27 mouse cellular contexts compared by ENCODE assay signal in the genomic region with DNA sequence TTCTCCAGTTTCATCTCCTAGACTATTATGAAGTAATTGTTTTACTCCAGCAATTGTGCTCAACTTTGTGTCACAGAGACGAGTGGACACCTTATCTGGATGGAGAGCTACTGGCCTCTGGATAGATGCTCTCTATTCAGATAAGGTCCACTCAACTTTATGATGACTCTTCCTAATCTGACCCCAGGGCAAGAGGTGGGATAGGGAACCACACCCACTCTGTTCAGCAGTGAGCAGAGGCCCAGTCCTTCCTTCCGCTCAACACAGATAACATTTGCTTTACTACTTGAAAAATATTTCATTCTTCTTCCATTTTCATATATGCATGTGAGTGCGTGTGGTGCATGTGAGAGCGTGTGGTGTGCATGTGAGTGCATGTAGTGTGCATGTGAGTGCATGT. TPM values are rescaled to one million over a fixed set of nuclear protein-coding genes. Genes with fewer than 3 reads are reported as not detected.
DNase-seq lines count a peak whose midpoint lies in the region; ATAC-seq lines count a peak whose summit lies in the region.
"Had no signal": no experiment of that assay in that cellular context is flagged by ENCODE, and none has a peak within 500 bp of the region (broad histone marks: within the 10 kb centered on the region; RNA-seq: fewer than 3 reads in every experiment).

No protein-coding gene starts in this region.

- ATAC-seq in intestine, embryonic 15.5 days: 0 out of 2 replicates have a peak, but pooled peaks have one; percentile 41
- no peak for ATAC-seq in intestine, embryonic 16.5 days
- no peak for ATAC-seq in megakaryocyte, adult 5-6 weeks (ENCODE audit: poor library complexity, severe bottlenecking)
- ATAC-seq: activated CD4-positive, CD25-positive, alpha-beta regulatory T cell, adult 4 months; forebrain, embryonic 15.5 days had no signal

- no peak overlapping the region for H3K27ac ChIP-seq in intestine, embryonic 15.5 days
- no peak overlapping the region for H3K27ac ChIP-seq in intestine, embryonic 16.5 days (ENCODE audit: low read length)
- H3K27ac ChIP-seq in macrophage: peak overlapping the region; percentile 96
- H3K27ac ChIP-seq: embryonic facial prominence, embryonic 12.5 days; embryonic facial prominence, embryonic 15.5 days; forebrain, embryonic 12.5 days; forebrain, embryonic 15.5 days; heart, adult 2 months; heart, embryonic 10.5 days; heart, embryonic 13.5 days; hindbrain, embryonic 14.5 days had no signal

- H3K36me3 ChIP-seq in intestine, embryonic 15.5 days: no peaks in the 10 kb centered on the region
- no peaks in the 10 kb centered on the region for H3K36me3 ChIP-seq in intestine, embryonic 16.5 days (ENCODE audit: control insufficient read depth, insufficient read depth, low read length)
- no peaks in the 10 kb centered on the region for H3K36me3 ChIP-seq in megakaryocyte, embryonic 14.5 days (replicated peaks; ENCODE audit: low read length)
- no peaks in the 10 kb centered on the region for H3K36me3 ChIP-seq in macrophage (ENCODE audit: inconsistent target)
- H3K36me3 ChIP-seq: embryonic facial prominence, embryonic 12.5 days; embryonic facial prominence, embryonic 15.5 days; forebrain, embryonic 12.5 days; forebrain, embryonic 15.5 days; heart, embryonic 10.5 days; heart, embryonic 13.5 days had no signal

- H3K9me3 ChIP-seq in intestine, embryonic 15.5 days: no peaks in the 10 kb centered on the region
- H3K9me3 ChIP-seq in intestine, embryonic 16.5 days (ENCODE audit: control insufficient read depth, low read length): no peaks in the 10 kb centered on the region
- peaks cover 7% of the 10 kb centered on the region for H3K9me3 ChIP-seq in megakaryocyte, embryonic 14.5 days
- H3K9me3 ChIP-seq: embryonic facial prominence, embryonic 12.5 days; embryonic facial prominence, embryonic 15.5 days; forebrain, embryonic 12.5 days; forebrain, embryonic 15.5 days; heart, embryonic 10.5 days; heart, embryonic 13.5 days had no signal

- H3K79me2 ChIP-seq in macrophage (ENCODE audit: inconsistent target): no peaks in the 10 kb centered on the region

- no peaks in the 10 kb centered on the region for H3K27me3 ChIP-seq in intestine, embryonic 15.5 days (replicated peaks)
- H3K27me3 ChIP-seq in intestine, embryonic 16.5 days (replicated peaks; ENCODE audit: control insufficient read depth, insufficient read depth, low read length): no peaks in the 10 kb centered on the region
- peaks cover 2% of the 10 kb centered on the region for H3K27me3 ChIP-seq in megakaryocyte, embryonic 14.5 days (replicated peaks)
- H3K27me3 ChIP-seq: embryonic facial prominence, embryonic 12.5 days; embryonic facial prominence, embryonic 15.5 days; forebrain, embryonic 12.5 days; forebrain, embryonic 15.5 days; heart, embryonic 13.5 days had no signal

- no peak for DNase-seq in adrenal gland, postnatal 14 days
- DNase-seq in lung, postnatal 4 days: no peak
- DNase-seq in frontal cortex, postnatal 36 days (ENCODE audit: low spot score in 2 of 2): no peak
- DNase-seq: adrenal gland, adult 8-10 months; adrenal gland, postnatal 36 days; cerebellum, adult 11 months; cerebellum, adult 2 months; cerebellum, adult 9-11 months; cerebellum, postnatal 25 days; gastrocnemius, postnatal 10 days; gastrocnemius, postnatal 36 days; heart, adult 2 months; heart, postnatal 14 days; heart, postnatal 4 days had no signal

- 83% methylated on average over 4 of the region's 4 CpGs for WGBS in intestine, embryonic 15.5 days
- WGBS in intestine, embryonic 16.5 days: 80% methylated on average over 4 of the region's 4 CpGs
- WGBS in macrophage (ENCODE audit: missing documents): 100% methylated on average over 4 of the region's 4 CpGs

- H3K4me1 ChIP-seq in intestine, embryonic 15.5 days (replicated peaks): no peaks in the 10 kb centered on the region
- 0 out of 2 replicates have a peak, but pooled peaks cover 2% of the 10 kb centered on the region for H3K4me1 ChIP-seq in intestine, embryonic 16.5 days (ENCODE audit: control insufficient read depth, insufficient read depth, low read length)
- H3K4me1 ChIP-seq in megakaryocyte, embryonic 14.5 days: peaks cover 24% of the 10 kb centered on the region
- H3K4me1 ChIP-seq: embryonic facial prominence, embryonic 15.5 days; forebrain, embryonic 12.5 days; forebrain, embryonic 15.5 days; heart, embryonic 10.5 days had no signal

- no peak overlapping the region for H3K9ac ChIP-seq in intestine, embryonic 15.5 days
- H3K9ac ChIP-seq in intestine, embryonic 16.5 days (ENCODE audit: low read depth, low read length): no peak overlapping the region
- H3K9ac ChIP-seq: embryonic facial prominence, embryonic 12.5 days; embryonic facial prominence, embryonic 15.5 days; forebrain, embryonic 12.5 days; forebrain, embryonic 15.5 days; heart, embryonic 13.5 days; hindbrain, embryonic 14.5 days had no signal

- H3K4me3 ChIP-seq in intestine, embryonic 15.5 days (replicated peaks): no peak overlapping the region
- H3K4me3 ChIP-seq in intestine, embryonic 16.5 days (ENCODE audit: low read length): no peak overlapping the region
- peak overlapping the region; percentile 85 for H3K4me3 ChIP-seq in megakaryocyte, embryonic 14.5 days (replicated peaks)
- no peak overlapping the region for H3K4me3 ChIP-seq in macrophage (ENCODE audit: inconsistent target)
- H3K4me3 ChIP-seq: embryonic facial prominence, embryonic 12.5 days; embryonic facial prominence, embryonic 15.5 days; forebrain, embryonic 12.5 days; forebrain, embryonic 15.5 days; heart, adult 2 months; heart, embryonic 10.5 days; heart, embryonic 13.5 days had no signal

- H3K4me2 ChIP-seq in intestine, embryonic 15.5 days (replicated peaks): no peak overlapping the region
- no peak overlapping the region for H3K4me2 ChIP-seq in intestine, embryonic 16.5 days (ENCODE audit: low read depth, low read length)
- H3K4me2 ChIP-seq: embryonic facial prominence, embryonic 12.5 days; embryonic facial prominence, embryonic 15.5 days; forebrain, embryonic 12.5 days; forebrain, embryonic 15.5 days; heart, embryonic 13.5 days; hindbrain, embryonic 14.5 days had no signal

RNA-seq across cellular contexts. Expression of a gene that starts 14.6 kb away (rescaled TPM):
- 29.1 and 29.3 TPM in 2 replicates for polyA plus RNA-seq in intestine, embryonic 15.5 days (2015; fragmentation: Nextera tagmentation; extraction: Ambion mirVana)
- 26.9 and 29.1 TPM in 2 replicates for polyA plus RNA-seq in intestine, embryonic 16.5 days (2015; fragmentation: Nextera tagmentation; extraction: Ambion mirVana)
- polyA plus RNA-seq in megakaryocyte, embryonic 14.5 days (2012; ENCODE audit: insufficient read depth, low replicate concordance): 0.38 and 3.2 TPM in 2 replicates
- 14.0 and 14.4 TPM in 2 replicates for total RNA-seq in megakaryocyte, adult 5-6 weeks (2015)
- total RNA-seq in megakaryocyte, adult 5-6 weeks (2017): 6.8 and 7.3 TPM in 2 replicates
- 10 to 100 TPM in 24 of 26 experiments, 1 to 10 TPM in 2; 7.7 to 28.2 (median 15.4) TPM for total RNA-seq in macrophage (2018; cell fraction: chromatin; rRNA removed)
- total RNA-seq in macrophage (2018; cell fraction: cytosol; rRNA removed): 10 to 100 TPM; 24.7 to 41.2 (median 34.7) TPM
- 10 to 100 TPM; 20.9 to 43.8 (median 29.6) TPM for total RNA-seq in macrophage (2018; cell fraction: nucleus; rRNA removed)
- polyA plus RNA-seq in macrophage (2018): 21.9 to 37.1 TPM (median 33.0 TPM) in 3 replicates
- total RNA-seq in adrenal gland, postnatal 14 days (2021): 44.9 and 45.2 TPM in 2 replicates

RNA-seq across cellular contexts. Expression of a gene that starts 58.5 kb away (rescaled TPM):
- 48.7 and 52.2 TPM in 2 replicates for polyA plus RNA-seq in intestine, embryonic 15.5 days (2015; fragmentation: Nextera tagmentation; extraction: Ambion mirVana)
- 48.9 and 50.7 TPM in 2 replicates for polyA plus RNA-seq in intestine, embryonic 16.5 days (2015; fragmentation: Nextera tagmentation; extraction: Ambion mirVana)
- polyA plus RNA-seq in megakaryocyte, embryonic 14.5 days (2012; ENCODE audit: insufficient read depth, low replicate concordance): 7.4 and 19.0 TPM in 2 replicates
- 47.0 and 50.7 TPM in 2 replicates for total RNA-seq in megakaryocyte, adult 5-6 weeks (2015)
- total RNA-seq in megakaryocyte, adult 5-6 weeks (2017): 103 and 113 TPM in 2 replicates
- total RNA-seq in macrophage (2018; cell fraction: chromatin; rRNA removed): 100 to 1,000 TPM; 142 to 277 (median 184) TPM
- total RNA-seq in macrophage (2018; cell fraction: cytosol; rRNA removed): 100 to 1,000 TPM; 101 to 144 (median 115) TPM
- total RNA-seq in macrophage (2018; cell fraction: nucleus; rRNA removed): 100 to 1,000 TPM in 20 of 26 experiments, 10 to 100 TPM in 6; 88.8 to 199 (median 110) TPM
- polyA plus RNA-seq in macrophage (2018): 86.0 to 169 TPM (median 89.4 TPM) in 3 replicates
- 39.6 and 41.5 TPM in 2 replicates for total RNA-seq in adrenal gland, postnatal 14 days (2021)
